Mouse (Mus musculus) kidney, adult 2 months (tissue): ENCODE measurements around the gene Wscd2.

Source experiments
- CTCF ChIP-seq: fragments of 200-500 bp; conservative IDR thresholded peaks from 2 replicates; pipeline ENCODE4 v1.5.1; 2011; ENCODE audit warnings: low read depth, mild to moderate bottlenecking, control low read depth, low read length, moderate library complexity, mixed read lengths; ENCODE audit not compliant: insufficient read depth, insufficient read length
- POLR2A ChIP-seq: fragments of 200-500 bp; IDR thresholded peaks from one replicate; pipeline ENCODE4 v1.6.1; 2011; ENCODE audit warnings: low read depth, low read length, control low read depth

GRCm38 (mm10) chr5:113487879-113488278, 2.3 kb upstream of the Wscd2 start:
- TF ChIP-seq POLR2A (no peak), CTCF (no peak)
